10 mouse cellular contexts compared by ENCODE assay signal in the genomic region with DNA sequence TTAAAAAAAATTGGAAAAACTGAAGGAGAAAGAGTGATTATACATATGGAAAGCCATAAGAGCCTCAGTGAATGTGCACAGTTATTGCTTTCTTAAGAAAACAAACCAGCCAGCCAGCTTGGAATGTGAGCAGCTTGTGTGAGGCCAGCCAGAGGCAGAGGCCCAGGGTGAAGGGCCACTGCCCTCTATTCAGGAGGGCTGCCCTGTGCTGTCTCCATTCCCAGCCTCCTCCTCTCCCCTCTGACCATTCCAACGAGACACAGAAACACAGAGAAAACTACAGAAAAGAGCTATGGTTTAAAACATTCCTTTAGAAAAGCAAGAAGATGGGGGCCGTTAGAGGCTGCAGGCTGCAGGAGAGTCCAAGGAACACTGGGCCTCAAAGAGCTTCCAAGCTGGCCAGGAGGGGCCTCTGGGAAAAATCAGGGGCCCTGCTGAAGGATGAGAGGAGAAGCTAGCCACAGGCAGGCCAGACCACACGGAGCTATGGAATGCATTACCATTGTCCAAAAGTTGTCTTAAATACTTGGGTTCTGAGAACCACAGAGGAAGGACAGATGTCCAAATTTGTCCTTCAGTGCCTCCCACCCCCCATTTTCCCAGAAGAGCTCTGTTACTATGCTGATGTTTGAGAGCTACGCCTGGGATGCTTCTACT. TPM values are rescaled to one million over a fixed set of nuclear protein-coding genes. Genes with fewer than 3 reads are reported as not detected.
DNase-seq lines count a peak whose midpoint lies in the region; ATAC-seq and TF ChIP-seq lines count a peak whose summit lies in the region.
"Had no signal": no experiment of that assay in that cellular context is flagged by ENCODE, and none has a peak within 500 bp of the region (broad histone marks: within the 10 kb centered on the region; RNA-seq: fewer than 3 reads in every experiment).

No protein-coding gene starts in this region.

- no peaks in the 10 kb centered on the region for H3K36me3 ChIP-seq in hindbrain, embryonic 10.5 days
- no peaks in the 10 kb centered on the region for H3K36me3 ChIP-seq in hindbrain, postnatal 0 days (ENCODE audit: insufficient read depth, low read length)
- no peaks in the 10 kb centered on the region for H3K36me3 ChIP-seq in embryonic facial prominence, embryonic 15.5 days
- H3K36me3 ChIP-seq in liver, embryonic 13.5 days, result no peaks in the 10 kb centered on the region

- H3K9me3 ChIP-seq in hindbrain, embryonic 10.5 days, result peaks cover 8% of the 10 kb centered on the region; the same call in 1 of the 2 replicates
- no peaks in the 10 kb centered on the region for H3K9me3 ChIP-seq in hindbrain, postnatal 0 days (ENCODE audit: low read length)
- H3K9me3 ChIP-seq in embryonic facial prominence, embryonic 15.5 days (replicated peaks), result no peaks in the 10 kb centered on the region
- no peaks in the 10 kb centered on the region for H3K9me3 ChIP-seq in liver, embryonic 13.5 days (replicated peaks)

- no peak overlapping the region for H3K4me3 ChIP-seq in hindbrain, embryonic 10.5 days
- no peak overlapping the region for H3K4me3 ChIP-seq in hindbrain, postnatal 0 days (ENCODE audit: low read length)
- no peak overlapping the region for H3K4me3 ChIP-seq in embryonic facial prominence, embryonic 15.5 days (replicated peaks)
- no peak overlapping the region for H3K4me3 ChIP-seq in liver, embryonic 13.5 days (replicated peaks)

- peak; percentile 77 for DNase-seq in hindbrain, embryonic 10.5 days (ENCODE audit: low spot score)
- no peak for DNase-seq in hindbrain, postnatal 0 days (ENCODE audit: low spot score)
- DNase-seq in adipocyte (ENCODE audit: low spot score), result peak; percentile 83
- no peak for DNase-seq in liver, embryonic 13.5 days
- DNase-seq in layer of hippocampus, adult 8-10 months (ENCODE audit: low spot score in 2 of 2), result no peak
- DNase-seq in layer of hippocampus, adult 9-11 months, result no peak
- DNase-seq in thymus, postnatal 4 days, result no peak

- peak overlapping the region; percentile 92 for H3K27ac ChIP-seq in hindbrain, embryonic 10.5 days
- no peak overlapping the region for H3K27ac ChIP-seq in hindbrain, postnatal 0 days
- peak overlapping the region; percentile 89 for H3K27ac ChIP-seq in embryonic facial prominence, embryonic 15.5 days (replicated peaks)
- H3K27ac ChIP-seq in liver, embryonic 13.5 days, result peak overlapping the region; percentile 68
- H3K27ac ChIP-seq: macrophage had no signal

- no peak overlapping the region for H3K4me2 ChIP-seq in hindbrain, postnatal 0 days (ENCODE audit: low read depth, low read length)
- no peak overlapping the region for H3K4me2 ChIP-seq in embryonic facial prominence, embryonic 15.5 days (replicated peaks)
- no peak overlapping the region for H3K4me2 ChIP-seq in liver, embryonic 13.5 days

- WGBS in hindbrain, embryonic 10.5 days, result 11% methylated on average over 4 of the region's 4 CpGs
- 42% methylated on average over 4 of the region's 4 CpGs for WGBS in hindbrain, postnatal 0 days
- 37% methylated on average over 4 of the region's 4 CpGs for WGBS in embryonic facial prominence, embryonic 15.5 days
- 50% methylated on average over 4 of the region's 4 CpGs for WGBS in liver, embryonic 13.5 days (ENCODE audit: insufficient replicate concordance)

- H3K27me3 ChIP-seq in hindbrain, embryonic 10.5 days (ENCODE audit: insufficient read depth, poor library complexity, severe bottlenecking), result no peaks in the 10 kb centered on the region
- no peaks in the 10 kb centered on the region for H3K27me3 ChIP-seq in hindbrain, postnatal 0 days (ENCODE audit: insufficient read depth, low read length)
- H3K27me3 ChIP-seq in embryonic facial prominence, embryonic 15.5 days, result no peaks in the 10 kb centered on the region
- no peaks in the 10 kb centered on the region for H3K27me3 ChIP-seq in liver, embryonic 13.5 days

- peaks cover 57% of the 10 kb centered on the region for H3K4me1 ChIP-seq in hindbrain, embryonic 10.5 days (replicated peaks)
- no peaks in the 10 kb centered on the region for H3K4me1 ChIP-seq in hindbrain, postnatal 0 days (ENCODE audit: insufficient read depth, low read length)
- peaks cover 30% of the 10 kb centered on the region for H3K4me1 ChIP-seq in embryonic facial prominence, embryonic 15.5 days
- H3K4me1 ChIP-seq in liver, embryonic 13.5 days (replicated peaks), result peaks cover 23% of the 10 kb centered on the region

- no peak overlapping the region for H3K9ac ChIP-seq in hindbrain, postnatal 0 days (replicated peaks; ENCODE audit: low read length)
- no peak overlapping the region for H3K9ac ChIP-seq in embryonic facial prominence, embryonic 15.5 days
- no peak overlapping the region for H3K9ac ChIP-seq in liver, embryonic 13.5 days

- no peak for TF ChIP-seq CTCF in hindbrain, postnatal 0 days (IDR thresholded peaks at IDR 0.05; ENCODE audit: low read depth)

- ATAC-seq in hindbrain, postnatal 0 days, result no peak
- peak; percentile 79 for ATAC-seq in embryonic facial prominence, embryonic 15.5 days (ENCODE audit: insufficient number of reproducible peaks, low FRiP score, low TSS enrichment, low read depth)
- ATAC-seq in liver, embryonic 13.5 days (ENCODE audit: low read depth), result no peak

RNA-seq across cellular contexts. Expression of a gene that starts 2.7 kb away (rescaled TPM):
- polyA plus RNA-seq in hindbrain, embryonic 10.5 days (2016; fragmentation: Nextera tagmentation; extraction: Ambion mirVana), result 0.14 and 0.16 TPM in 2 replicates
- 0.68 and 0.84 TPM in 2 replicates for total RNA-seq in hindbrain, postnatal 0 days (2014; rRNA removed)
- 0.40 and 0.68 TPM in 2 replicates for polyA plus RNA-seq in hindbrain, postnatal 0 days (2015; fragmentation: Nextera tagmentation; extraction: Ambion mirVana)
- polyA plus RNA-seq in embryonic facial prominence, embryonic 15.5 days (2015; fragmentation: Nextera tagmentation; extraction: Ambion mirVana), result 0.98 and 1.2 TPM in 2 replicates
- polyA plus RNA-seq in liver, embryonic 13.5 days (2015; fragmentation: Nextera tagmentation; extraction: Ambion mirVana), result 0.52 and 1.4 TPM in 2 replicates
- total RNA-seq in layer of hippocampus, adult 8-10 months (2022), result not detected
- polyA plus RNA-seq: macrophage had no signal

RNA-seq across cellular contexts. Expression of a gene that starts 25.5 kb away (rescaled TPM):
- polyA plus RNA-seq in hindbrain, embryonic 10.5 days (2016; fragmentation: Nextera tagmentation; extraction: Ambion mirVana), result 0.08 and 0.44 TPM in 2 replicates
- total RNA-seq in hindbrain, postnatal 0 days (2014; rRNA removed), result not detected in 2 replicates
- polyA plus RNA-seq in hindbrain, postnatal 0 days (2015; fragmentation: Nextera tagmentation; extraction: Ambion mirVana), result 0.14 TPM in 1 of 2 replicates, not detected in the other
- 0.43 and 1.3 TPM in 2 replicates for polyA plus RNA-seq in embryonic facial prominence, embryonic 15.5 days (2015; fragmentation: Nextera tagmentation; extraction: Ambion mirVana)
- not detected in 2 replicates for polyA plus RNA-seq in liver, embryonic 13.5 days (2015; fragmentation: Nextera tagmentation; extraction: Ambion mirVana)
- total RNA-seq in layer of hippocampus, adult 8-10 months (2022), result not detected
- polyA plus RNA-seq: macrophage; small intestine, adult 2 months had no signal

RNA-seq across cellular contexts. Expression of a gene that starts 57.2 kb away (rescaled TPM):
- 16.0 and 19.0 TPM in 2 replicates for polyA plus RNA-seq in hindbrain, embryonic 10.5 days (2016; fragmentation: Nextera tagmentation; extraction: Ambion mirVana)
- total RNA-seq in hindbrain, postnatal 0 days (2014; rRNA removed), result 6.1 and 9.8 TPM in 2 replicates
- 8.2 TPM in 2 replicates for polyA plus RNA-seq in hindbrain, postnatal 0 days (2015; fragmentation: Nextera tagmentation; extraction: Ambion mirVana)
- 30.9 and 33.1 TPM in 2 replicates for polyA plus RNA-seq in embryonic facial prominence, embryonic 15.5 days (2015; fragmentation: Nextera tagmentation; extraction: Ambion mirVana)
- 5.2 and 7.3 TPM in 2 replicates for polyA plus RNA-seq in liver, embryonic 13.5 days (2015; fragmentation: Nextera tagmentation; extraction: Ambion mirVana)
- 1 to 10 TPM; 5.2 to 8.1 (median 6.7) TPM for total RNA-seq in layer of hippocampus, adult 8-10 months (2022)

Comparison
In these comparisons a context has a peak if more than half of its experiments do, and no peak if none do; other contexts are left out.
1. DNase-seq: peak in hindbrain, embryonic 10.5 days (single experiment) and adipocyte (single experiment); none in hindbrain, postnatal 0 days (single experiment), liver, embryonic 13.5 days (single experiment), layer of hippocampus, adult 8-10 months (0 of 2), layer of hippocampus, adult 9-11 months (single experiment) and thymus, postnatal 4 days (single experiment).